In genomic region chr17:28488258-28489013, GRCm38 (mm10) we compare ENCODE assay signal across 20 mouse cellular contexts. TPM values are rescaled to one million over a fixed set of nuclear protein-coding genes. Genes with fewer than 3 reads are reported as not detected.
DNase-seq lines count a peak whose midpoint lies in the region; TF ChIP-seq lines count a peak whose summit lies in the region.
"Had no signal": no experiment of that assay in that cellular context is flagged by ENCODE, and none has a peak within 500 bp of the region (broad histone marks: within the 10 kb centered on the region; RNA-seq: fewer than 3 reads in every experiment).

No protein-coding gene starts in this region.

- peaks cover 18% of the 10 kb centered on the region for H3K4me1 ChIP-seq in testis, adult 2 months (ENCODE audit: control insufficient read depth, insufficient read depth, low read length)

- peak overlapping the region; percentile 18; the same call in 1 of the 2 replicates for H3K27ac ChIP-seq in testis, adult 2 months (ENCODE audit: control insufficient read depth, insufficient read depth, low read depth, low read length)
- H3K27ac ChIP-seq: embryonic facial prominence, embryonic 10.5 days; forebrain, embryonic 13.5 days; heart, embryonic 13.5 days; hindbrain, postnatal 0 days; liver, embryonic 15.5 days; midbrain, embryonic 10.5 days; neural tube, embryonic 13.5 days had no signal

- DNase-seq in testis, postnatal 14 days (ENCODE audit: low spot score) = no peak
- DNase-seq in ZHBTc4 (ENCODE audit: low read depth, low spot score) = peak; percentile 74
- DNase-seq in thymus, postnatal 0 days (ENCODE audit: low spot score) = peak; percentile 86
- DNase-seq in retina, postnatal 1 day = no peak
- DNase-seq in embryo, embryonic 9.5 days (ENCODE audit: extremely low spot score) = no peak
- DNase-seq in cerebellum, adult 8-10 months = no peak
- DNase-seq: cerebellum, postnatal 14 days; gastrocnemius, postnatal 25 days; heart, postnatal 4 days; kidney, adult 8-10 months; kidney, postnatal 36 days; layer of hippocampus, adult 9-11 months had no signal

- H3K36me3 ChIP-seq in testis, adult 2 months (ENCODE audit: control insufficient read depth, insufficient read depth, low read length) = no peaks in the 10 kb centered on the region
- H3K36me3 ChIP-seq: embryonic facial prominence, embryonic 10.5 days; heart, embryonic 13.5 days; liver, embryonic 15.5 days; midbrain, embryonic 10.5 days; neural tube, embryonic 13.5 days had no signal

- H3K4me3 ChIP-seq in testis, adult 2 months (ENCODE audit: control insufficient read depth, low read depth, low read length) = no peak overlapping the region
- H3K4me3 ChIP-seq: embryonic facial prominence, embryonic 10.5 days; forebrain, embryonic 13.5 days; heart, embryonic 13.5 days; liver, embryonic 15.5 days; midbrain, embryonic 10.5 days; neural tube, embryonic 13.5 days had no signal

- no peak for TF ChIP-seq CTCF in testis, adult 2 months (IDR thresholded peaks at IDR 0.05; ENCODE audit: control insufficient read depth, insufficient read depth, insufficient replicate concordance, low read depth, low read length)

- no peaks in the 10 kb centered on the region for H3K27me3 ChIP-seq in testis, adult 2 months (ENCODE audit: control insufficient read depth, insufficient read depth, low read length)
- H3K27me3 ChIP-seq: forebrain, embryonic 13.5 days; heart, embryonic 13.5 days; neural tube, embryonic 13.5 days had no signal

- no peak for TF ChIP-seq POLR2A in testis, adult 2 months (IDR thresholded peaks at IDR 0.05; ENCODE audit: control insufficient read depth, low read depth, low read length)

RNA-seq across cellular contexts. Expression of gene Fkbp5, which starts 28.9 kb away (rescaled TPM):
- polyA plus RNA-seq in testis, adult 2 months (2012; rRNA removed) = 19.8 and 22.7 TPM in 2 replicates
- 121 and 124 TPM in 2 replicates for polyA plus RNA-seq in thymus, postnatal 0 days (2015; fragmentation: Nextera tagmentation; extraction: Ambion mirVana)

RNA-seq across cellular contexts. Expression of gene Armc12, which starts 42.2 kb away (rescaled TPM):
- 513 and 515 TPM in 2 replicates for polyA plus RNA-seq in testis, adult 2 months (2012; rRNA removed)
- polyA plus RNA-seq in thymus, postnatal 0 days (2015; fragmentation: Nextera tagmentation; extraction: Ambion mirVana) = not detected in 2 replicates
- polyA plus RNA-seq: embryonic facial prominence, embryonic 10.5 days; forebrain, embryonic 13.5 days; heart, embryonic 13.5 days; hindbrain, postnatal 0 days; liver, embryonic 15.5 days; midbrain, embryonic 10.5 days; neural tube, embryonic 13.5 days had no signal

Comparison
In these comparisons a context has a peak if more than half of its experiments do, and no peak if none do; other contexts are left out.
1. DNase-seq: peak in ZHBTc4 (single experiment) and thymus, postnatal 0 days (single experiment); none in testis, postnatal 14 days (single experiment), retina, postnatal 1 day (single experiment), embryo, embryonic 9.5 days (single experiment) and cerebellum, adult 8-10 months (single experiment).
2. RNA of gene Armc12, which starts 42.2 kb away (polyA plus RNA-seq): 513 to 515 TPM in testis, adult 2 months; not detected in thymus, postnatal 0 days; every median in the first group is over 100 times any median in the second.